Mouse (Mus musculus): ENCODE results near the gene Trak2.
"Not testable (repeated sequence)": the region's sequence is repeated elsewhere in the genome, so short reads cannot be mapped to it uniquely, and the experiment has no call there.

Gene Trak2

GRCm38 (mm10) chr1:58953686-58954434, 19.4 kb downstream of the Trak2 start:
- peak; percentile 4 for DNase-seq

DNA sequence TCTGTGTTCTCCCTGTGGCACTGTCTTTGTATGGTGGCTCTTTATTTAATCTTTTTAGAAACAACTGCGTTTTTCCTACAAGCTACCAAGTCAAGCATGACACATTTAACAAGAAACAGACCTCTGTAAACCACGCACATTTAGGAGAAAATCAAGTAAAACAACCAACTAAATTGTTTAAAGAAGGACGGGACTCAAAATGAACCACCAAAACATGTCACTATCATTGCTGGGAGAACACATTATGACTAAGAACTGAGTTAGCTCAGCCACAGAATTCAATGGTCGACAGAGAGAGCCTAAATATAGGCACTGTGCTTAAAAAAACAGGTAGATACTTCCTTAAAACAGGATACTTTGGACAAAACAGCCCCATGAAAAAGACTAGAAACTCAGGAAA, 20.2 kb downstream of the Trak2 start:
- DNase-seq: no peak

GRCm38 (mm10) chr1:58952526-58952925, 20.7 kb downstream of the Trak2 start:
- DNase-seq: peak; percentile 4

DNA sequence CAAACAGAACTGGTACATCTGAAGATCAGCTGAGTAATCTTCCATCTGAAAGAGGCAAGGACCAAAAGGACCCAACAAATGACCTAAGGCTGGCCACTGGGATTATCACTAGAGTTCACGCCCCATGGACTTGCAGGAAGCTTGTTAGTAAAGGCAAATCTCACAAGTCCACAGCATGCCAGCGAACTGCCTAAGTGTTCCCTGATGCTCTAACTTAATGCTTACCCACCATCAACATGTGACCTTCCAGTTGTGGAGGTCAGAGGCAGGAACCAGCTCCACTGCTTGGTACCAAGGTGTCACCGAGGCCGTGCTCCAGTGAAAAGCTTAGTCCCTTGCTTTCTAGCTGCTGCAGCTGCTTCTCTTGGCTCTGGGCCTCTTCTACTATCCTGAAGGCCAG, 21.4 kb downstream of the Trak2 start:
- peak; percentile 50 for DNase-seq

- peak; percentile 89 for DNase-seq
Observed at GRCm38 (mm10) chr1:58950899-58951648, 22.2 kb downstream of the Trak2 start.

- DNase-seq: no peak
Observed at GRCm38 (mm10) chr1:58949561-58950106, 23.6 kb downstream of the Trak2 start.

DNA sequence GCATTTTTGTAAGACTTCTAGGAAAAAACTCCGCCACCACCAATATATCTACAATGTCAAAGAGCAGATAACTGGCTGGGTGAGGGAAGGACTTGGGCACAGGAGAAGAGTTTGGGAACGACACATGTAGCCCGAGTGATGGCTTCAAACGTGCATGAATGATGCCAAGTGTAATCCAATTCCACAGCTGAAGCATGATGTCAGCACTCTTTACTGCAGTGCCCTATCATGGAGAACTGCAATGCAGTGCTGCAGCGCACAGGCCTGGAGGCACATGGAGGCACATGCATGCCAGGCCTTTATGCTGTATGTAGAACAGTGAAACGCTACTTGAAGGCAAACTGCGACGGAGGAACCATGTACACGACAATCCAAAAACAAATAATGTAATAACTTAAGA, 26.5 kb downstream of the Trak2 start:
- no peak for DNase-seq

- DNase-seq: peak; percentile 58
Observed at GRCm38 (mm10) chr1:58945960-58946670, 27.1 kb downstream of the Trak2 start.

- DNase-seq: peak; percentile 73
Observed at GRCm38 (mm10) chr1:58945523-58945922, 27.7 kb downstream of the Trak2 start.

- DNase-seq: no peak
Observed at GRCm38 (mm10) chr1:58937606-58938099, 35.6 kb downstream of the Trak2 start.

- peak; percentile 81 for DNase-seq
Observed at GRCm38 (mm10) chr1:58936746-58937605, 36.3 kb downstream of the Trak2 start.

- DNase-seq: peak; percentile 27
Observed at GRCm38 (mm10) chr1:58926664-58927063, 46.6 kb downstream of the Trak2 start.

DNA sequence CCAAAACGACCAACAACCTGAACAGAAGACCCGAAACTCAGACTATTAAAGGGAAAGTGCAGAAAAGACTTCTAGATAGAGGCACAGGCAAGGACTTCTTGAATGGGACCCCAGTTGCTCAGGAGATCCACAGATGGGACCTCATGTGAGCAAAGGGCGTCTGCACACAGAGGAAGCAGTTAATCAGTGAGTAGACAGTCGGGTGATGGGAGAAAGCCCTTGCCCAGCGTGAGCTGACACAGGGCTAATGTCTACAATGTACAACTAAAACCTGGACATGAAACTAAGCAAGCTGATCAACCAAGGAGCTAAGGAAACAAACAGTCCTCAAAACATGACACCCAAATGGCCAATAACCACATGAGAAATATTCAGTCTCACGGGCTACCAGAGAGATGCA, 55.7 kb downstream of the Trak2 start:
- peak; percentile 29 for DNase-seq

- DNase-seq: no peak
Observed at GRCm38 (mm10) chr1:58909636-58910272, 63.5 kb downstream of the Trak2 start.

- DNase-seq: peak; percentile 12
Observed at GRCm38 (mm10) chr1:58903681-58904080, 69.5 kb downstream of the Trak2 start.

- peak; percentile 13 for DNase-seq
Observed at GRCm38 (mm10) chr1:58897561-58897960, 75.7 kb downstream of the Trak2 start.

- DNase-seq: not testable (repeated sequence)
Observed at GRCm38 (mm10) chr1:58892386-58892785, 80.8 kb downstream of the Trak2 start.

- DNase-seq: not testable (repeated sequence)
Observed at GRCm38 (mm10) chr1:58891481-58892170, 81.6 kb downstream of the Trak2 start.

GRCm38 (mm10) chr1:58890697-58891290, 82.4 kb downstream of the Trak2 start:
- not testable (repeated sequence) for DNase-seq

- DNase-seq: peak; percentile 12
Observed at GRCm38 (mm10) chr1:58889826-58890546, 83.2 kb downstream of the Trak2 start.

Measured in kidney, adult 11 months (tissue).